ENCODE assay signal across 7 mouse cellular contexts in the genomic region with DNA sequence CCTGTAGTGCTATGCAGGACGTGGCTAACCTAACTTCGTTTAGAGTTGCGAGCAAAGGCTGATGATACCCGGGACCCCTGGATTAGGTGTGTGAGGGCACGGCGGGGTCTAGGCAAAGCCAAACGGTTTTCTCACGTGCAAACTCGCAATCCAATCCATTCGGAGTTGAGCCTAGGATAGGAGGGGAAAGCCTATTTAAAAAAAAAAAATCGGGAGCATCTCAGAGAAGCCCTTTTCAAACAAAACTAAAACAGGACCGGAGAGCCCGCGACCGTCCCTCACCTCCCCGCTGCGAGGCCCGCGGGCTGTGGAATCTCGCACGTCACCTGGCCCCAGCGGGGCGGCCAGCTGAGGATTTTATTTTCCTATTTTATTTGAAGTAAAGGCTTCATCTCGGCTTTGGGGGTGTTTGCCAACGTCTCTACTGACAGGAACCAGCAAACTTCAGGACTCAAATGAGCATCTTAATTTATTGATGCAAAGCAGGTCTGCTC. TPM values are rescaled to one million over a fixed set of nuclear protein-coding genes. Genes with fewer than 3 reads are reported as not detected.
DNase-seq lines count a peak whose midpoint lies in the region; ATAC-seq and TF ChIP-seq lines count a peak whose summit lies in the region.

No protein-coding gene starts in this region.

- peaks cover 31% of the 10 kb centered on the region for H3K4me1 ChIP-seq in forebrain, embryonic 12.5 days
- H3K4me1 ChIP-seq in intestine, embryonic 15.5 days (replicated peaks) = peaks cover 6% of the 10 kb centered on the region; the same call in 1 of the 2 replicates
- no peaks in the 10 kb centered on the region for H3K4me1 ChIP-seq in lung, postnatal 0 days (ENCODE audit: insufficient read depth, low read depth, low read length)

- H3K36me3 ChIP-seq in forebrain, embryonic 12.5 days (replicated peaks) = no peaks in the 10 kb centered on the region
- no peaks in the 10 kb centered on the region for H3K36me3 ChIP-seq in intestine, embryonic 15.5 days
- H3K36me3 ChIP-seq in lung, postnatal 0 days (ENCODE audit: insufficient read depth, low read length) = no peaks in the 10 kb centered on the region

- 0% methylated on average over 25 of the region's 25 CpGs for WGBS in forebrain, embryonic 12.5 days
- WGBS in intestine, embryonic 15.5 days = under 1% methylated on average over 25 of the region's 25 CpGs
- WGBS in lung, postnatal 0 days = under 1% methylated on average over 25 of the region's 25 CpGs

- peak overlapping the region; percentile 60 for H3K4me3 ChIP-seq in forebrain, embryonic 12.5 days (replicated peaks)
- peak overlapping the region; percentile 48 for H3K4me3 ChIP-seq in intestine, embryonic 15.5 days (replicated peaks)
- H3K4me3 ChIP-seq in lung, postnatal 0 days (ENCODE audit: low read depth, low read length) = peak overlapping the region; percentile 56

- H3K27ac ChIP-seq in forebrain, embryonic 12.5 days = peak overlapping the region; percentile 91
- peak overlapping the region; percentile 81 for H3K27ac ChIP-seq in intestine, embryonic 15.5 days
- peak overlapping the region; percentile 93 for H3K27ac ChIP-seq in lung, postnatal 0 days (ENCODE audit: low read length)

- no peaks in the 10 kb centered on the region for H3K27me3 ChIP-seq in forebrain, embryonic 12.5 days
- H3K27me3 ChIP-seq in intestine, embryonic 15.5 days (replicated peaks) = 0 out of 2 replicates have a peak, but pooled peaks cover 8% of the 10 kb centered on the region
- no peaks in the 10 kb centered on the region for H3K27me3 ChIP-seq in lung, postnatal 0 days (replicated peaks; ENCODE audit: insufficient read depth, low read length)

- DNase-seq in ovary, postnatal 36 days (ENCODE audit: low spot score) = peak; percentile 39
- DNase-seq in ovary, postnatal 10 days (ENCODE audit: low spot score) = no peak
- peak; percentile 69 for DNase-seq in adrenal gland, adult 2 months
- peak; percentile 41 for DNase-seq in lung, postnatal 0 days (ENCODE audit: low spot score)
- DNase-seq in natural killer cell, adult 2 months (ENCODE audit: low spot score in 2 of 2) = no peak

- H3K4me2 ChIP-seq in forebrain, embryonic 12.5 days = peak overlapping the region; percentile 72
- peak overlapping the region; percentile 80 for H3K4me2 ChIP-seq in intestine, embryonic 15.5 days (replicated peaks)
- peak overlapping the region; percentile 62 for H3K4me2 ChIP-seq in lung, postnatal 0 days (replicated peaks; ENCODE audit: low read depth, low read length)

- H3K9me3 ChIP-seq in forebrain, embryonic 12.5 days = no peaks in the 10 kb centered on the region
- H3K9me3 ChIP-seq in intestine, embryonic 15.5 days = no peaks in the 10 kb centered on the region
- no peaks in the 10 kb centered on the region for H3K9me3 ChIP-seq in lung, postnatal 0 days (ENCODE audit: low read length)

- no peak for TF ChIP-seq EP300 in lung, postnatal 0 days (IDR thresholded peaks at IDR 0.05)

- 0 out of 2 replicates have a peak, but pooled peaks have one; percentile 10 for ATAC-seq in forebrain, embryonic 12.5 days (ENCODE audit: low FRiP score)
- peak; percentile 21 for ATAC-seq in intestine, embryonic 15.5 days
- ATAC-seq in lung, postnatal 0 days = 0 out of 2 replicates have a peak, but pooled peaks have one; percentile 2

- peak overlapping the region; percentile 74 for H3K9ac ChIP-seq in forebrain, embryonic 12.5 days
- H3K9ac ChIP-seq in intestine, embryonic 15.5 days = peak overlapping the region; percentile 37
- H3K9ac ChIP-seq in lung, postnatal 0 days (replicated peaks; ENCODE audit: low read depth) = peak overlapping the region; percentile 49

- no peak for TF ChIP-seq CTCF in lung, postnatal 0 days (IDR thresholded peaks at IDR 0.05)

RNA-seq across cellular contexts. Expression of a gene that starts 0.6 kb away (rescaled TPM):
- 100 to 1,000 TPM; 162 to 223 TPM for total RNA-seq in adrenal gland, adult 2 months (2021)
- 9.8 and 12.4 TPM in 2 replicates for polyA plus RNA-seq in adrenal gland, adult 2 months (2012; rRNA removed)
- 63.3 and 74.3 TPM in 2 replicates for polyA plus RNA-seq in forebrain, embryonic 12.5 days (2016; fragmentation: Nextera tagmentation; extraction: Ambion mirVana)
- 34.5 and 37.4 TPM in 2 replicates for polyA plus RNA-seq in intestine, embryonic 15.5 days (2015; fragmentation: Nextera tagmentation; extraction: Ambion mirVana)
- 36.4 and 44.9 TPM in 2 replicates for polyA plus RNA-seq in lung, postnatal 0 days (2015; fragmentation: Nextera tagmentation; extraction: Ambion mirVana)

Comparison
In these comparisons a context has a peak if more than half of its experiments do, and no peak if none do; other contexts are left out.
1. DNase-seq: peak in ovary, postnatal 36 days (single experiment), adrenal gland, adult 2 months (single experiment) and lung, postnatal 0 days (single experiment); none in ovary, postnatal 10 days (single experiment) and natural killer cell, adult 2 months (0 of 2).
2. Peak in every context shown above with its lines, with median percentiles within 50 percentile points of each other: ATAC-seq, H3K27ac ChIP-seq, H3K4me2 ChIP-seq, H3K4me3 ChIP-seq and H3K9ac ChIP-seq.